Mouse (Mus musculus) midbrain, embryonic 11.5 days (tissue): Measurements from ENCODE around the gene Dlg4. TPM values are rescaled to one million over a fixed set of nuclear protein-coding genes. Genes with fewer than 3 reads are reported as not detected.
A peak's percentile ranks its signal among the peaks of the same experiment; 100 is the strongest.

Experiments
- ATAC-seq: fragments of 200-750 bp; cut with Nextera tagmentation; 2 replicates; pipeline ENCODE4 v1.8.0; 2017; ENCODE audit warnings: moderate TSS enrichment, moderate library complexity; ENCODE audit not compliant: low FRiP score
- DNase-seq: peaks from one replicate; pipeline ENCODE4 v3.0.0; 2015; ENCODE audit warnings: low spot score; ENCODE audit errors: missing footprints
- H3K27ac ChIP-seq: fragments of 300-500 bp; sonication (generic); 2 replicates; pipeline ENCODE4 v1.5.1; 2014; ENCODE audit warnings: low read depth, low read length
- H3K27me3 ChIP-seq: fragments of 300-500 bp; sonication (generic); 2 replicates; pipeline ENCODE4 v1.6.1; 2014; ENCODE audit warnings: mild to moderate bottlenecking, low read length, moderate library complexity, mixed read lengths; ENCODE audit not compliant: control insufficient read depth, insufficient read depth
- H3K36me3 ChIP-seq: fragments of 300-500 bp; sonication (generic); 2 replicates; pipeline ENCODE4 v1.6.1; 2014; ENCODE audit warnings: mild to moderate bottlenecking, low read length, moderate library complexity, mixed read lengths; ENCODE audit not compliant: control insufficient read depth, insufficient read depth
- H3K4me1 ChIP-seq: fragments of 300-500 bp; sonication (generic); 2 replicates; pipeline ENCODE4 v1.6.1; 2014; ENCODE audit warnings: low read length; ENCODE audit not compliant: control insufficient read depth, insufficient read depth
- H3K4me2 ChIP-seq: fragments of 300-500 bp; sonication (generic); 2 replicates; pipeline ENCODE4 v1.6.1; 2014; ENCODE audit warnings: mild to moderate bottlenecking, moderate library complexity
- H3K4me3 ChIP-seq: fragments of 300-500 bp; sonication (generic); 2 replicates; pipeline ENCODE4 v1.5.1; 2014; ENCODE audit warnings: low read depth, low read length
- H3K9ac ChIP-seq: fragments of 300-500 bp; sonication (generic); 2 replicates; pipeline ENCODE4 v1.6.1; 2014; ENCODE audit warnings: low read length
- H3K9me3 ChIP-seq: fragments of 300-500 bp; sonication (generic); 2 replicates; pipeline ENCODE4 v1.6.1; 2016; ENCODE audit warnings: low read length; ENCODE audit not compliant: control insufficient read depth
- WGBS: fragments of 180-500 bp; shearing (Covaris S2); extraction: QIAGEN DNeasy Blood & Tissue Kit; methylation state at CpG from one replicate; pipeline ENCODE4 v1.1.7; 2014; 5-methylcytosine and 5-hydroxymethylcytosine counted together
- polyA plus RNA-seq: library from polyadenylated mRNA; unstranded; fragments of >200 nt; fragmentation: Nextera tagmentation; extraction: Ambion mirVana; gene quantifications from 2 replicates; pipeline ENCODE4 v1.2.1, GENCODE M21; 2014

The Dlg4 gene
- polyA plus RNA-seq, 1 experiment from 2014 or later, result 15.2 TPM

GRCm38 (mm10) chr11:70049816-70050215 lies 33.1 kb downstream of the Dlg4 start:
- Histone ChIP-seq H3K9ac (no peak overlapping the region), H3K27ac (no peak overlapping the region), H3K4me3 (no peak overlapping the region), H3K27me3 (no peaks in the 10 kb centered on the region), H3K36me3 (0 out of 2 replicates have a peak, but pooled peaks cover under 1% of the 10 kb centered on the region), H3K4me1 (no peaks in the 10 kb centered on the region; the same call in 1 of the 2 replicates), H3K9me3 (no peaks in the 10 kb centered on the region), H3K4me2 (no peak overlapping the region)
- DNase-seq, result peak; percentile 69
- ATAC-seq, result no peak
- 56% methylated on average over 10 of the region's 10 CpGs for WGBS

DNA sequence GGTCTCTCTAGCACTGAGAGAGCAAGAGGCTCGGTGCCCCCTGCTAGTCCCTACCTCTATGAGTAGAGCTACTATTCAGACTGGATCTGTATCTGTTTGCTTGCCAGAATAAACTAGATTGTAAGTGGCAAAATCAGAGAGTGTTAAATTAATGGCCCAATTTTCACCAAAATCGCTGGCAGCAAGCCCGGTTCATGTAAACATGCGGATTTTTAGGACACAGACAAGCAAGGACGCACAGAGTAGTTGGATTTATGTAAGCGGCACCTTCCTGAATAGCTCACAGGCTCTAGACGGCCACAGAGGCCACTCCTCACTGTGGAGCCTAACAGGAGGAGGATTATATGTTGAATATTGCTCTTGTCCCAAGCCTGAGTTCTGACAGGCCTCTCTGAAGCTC lies 36.4 kb downstream of the Dlg4 start:
- ATAC-seq (no peak), DNase-seq (peak; percentile 49)
- Histone ChIP-seq H3K27ac (no peak overlapping the region), H3K4me2 (no peak overlapping the region), H3K36me3 (no peaks in the 10 kb centered on the region), H3K9ac (peak overlapping the region; percentile 20; the same call in 1 of the 2 replicates), H3K27me3 (no peaks in the 10 kb centered on the region), H3K9me3 (no peaks in the 10 kb centered on the region), H3K4me3 (no peak overlapping the region), H3K4me1 (0 out of 2 replicates have a peak, but pooled peaks cover 3% of the 10 kb centered on the region)
- 81% methylated on average over 7 of the region's 7 CpGs for WGBS

- DNase-seq, result no peak
- H3K27ac ChIP-seq, result no peak within 1 kb of the TSS
- ATAC-seq, result no peak
- no peaks in the 10 kb centered on the region for H3K36me3 ChIP-seq
- no peaks in the 10 kb centered on the region for H3K27me3 ChIP-seq
- no peak within 1 kb of the TSS for H3K4me2 ChIP-seq
- no peaks in the 10 kb centered on the region for H3K9me3 ChIP-seq
- peak within 1 kb of the TSS; percentile 20; the same call in 1 of the 2 replicates for H3K9ac ChIP-seq
- 85% methylated on average over 10 of the region's 10 CpGs for WGBS
- H3K4me3 ChIP-seq, result no peak within 1 kb of the TSS
- 0 out of 2 replicates have a peak, but pooled peaks cover 3% of the 10 kb centered on the region for H3K4me1 ChIP-seq
These were observed 37.3 kb downstream of the Dlg4 start, which contains the start of gene Asgr1 for GRCm38 (mm10) chr11:70053898-70054570. Gene Asgr1 (plus strand): TSS chr11:70054085.

GRCm38 (mm10) chr11:70055618-70056214 lies 39.0 kb downstream of the Dlg4 start:
- ATAC-seq, result peak; percentile 24; the same call in 1 of the 2 replicates
- 25% methylated on average over 18 of the region's 18 CpGs for WGBS

GRCm38 (mm10) chr11:70057805-70058204 lies 41.1 kb downstream of the Dlg4 start:
- Histone ChIP-seq H3K27me3 (no peaks in the 10 kb centered on the region), H3K9ac (no peak overlapping the region), H3K4me3 (no peak overlapping the region), H3K4me1 (0 out of 2 replicates have a peak, but pooled peaks cover 3% of the 10 kb centered on the region), H3K4me2 (no peak overlapping the region), H3K27ac (no peak overlapping the region), H3K9me3 (no peaks in the 10 kb centered on the region), H3K36me3 (no peaks in the 10 kb centered on the region)
- ATAC-seq, result no peak
- no peak for DNase-seq
- WGBS, result 81% methylated on average over 9 of the region's 9 CpGs

More at GRCm38 (mm10) chr11:70055618-70056214, 39.0 kb downstream of the Dlg4 start:
- Histone ChIP-seq H3K4me2 (peak overlapping the region; percentile 14; the same call in 1 of the 2 replicates), H3K27me3 (no peaks in the 10 kb centered on the region), H3K9ac (no peak overlapping the region), H3K27ac (no peak overlapping the region), H3K9me3 (no peaks in the 10 kb centered on the region), H3K4me3 (no peak overlapping the region), H3K36me3 (no peaks in the 10 kb centered on the region), H3K4me1 (0 out of 2 replicates have a peak, but pooled peaks cover 3% of the 10 kb centered on the region)
- peak; percentile 99 for DNase-seq

DNA sequence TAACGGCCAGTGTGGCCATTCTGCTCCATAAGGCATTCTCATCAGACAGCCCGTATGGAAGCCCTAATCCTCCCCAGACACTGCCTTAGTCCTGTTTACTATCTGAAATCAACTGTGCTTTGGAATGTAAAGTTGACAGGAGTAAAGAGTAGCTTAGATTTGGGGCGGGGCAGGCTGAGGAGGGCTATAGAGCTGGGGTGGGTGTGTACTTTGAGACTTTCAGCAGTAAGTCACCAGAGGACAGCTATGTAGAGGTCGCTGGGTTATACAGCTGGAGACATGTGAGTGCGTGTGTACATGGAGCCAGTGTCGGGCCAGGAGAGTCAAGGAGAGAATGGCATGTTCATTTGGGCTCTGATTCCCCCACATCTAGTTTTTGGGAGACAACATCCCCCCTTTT lies 43.2 kb downstream of the Dlg4 start:
- ATAC-seq (no peak), DNase-seq (no peak)
- Histone ChIP-seq H3K4me2 (no peak overlapping the region), H3K9me3 (no peaks in the 10 kb centered on the region), H3K4me3 (no peak overlapping the region), H3K27me3 (no peaks in the 10 kb centered on the region), H3K36me3 (no peaks in the 10 kb centered on the region), H3K9ac (no peak overlapping the region), H3K4me1 (0 out of 2 replicates have a peak, but pooled peaks cover 3% of the 10 kb centered on the region), H3K27ac (no peak overlapping the region)
- WGBS, result 65% methylated on average over 6 of the region's 6 CpGs

GRCm38 (mm10) chr11:70063053-70063452 lies 46.3 kb downstream of the Dlg4 start:
- H3K4me1 ChIP-seq, result no peaks in the 10 kb centered on the region
- ATAC-seq (no peak), DNase-seq (peak; percentile 17)
- H3K27me3 ChIP-seq, result no peaks in the 10 kb centered on the region
- H3K27ac ChIP-seq, result no peak overlapping the region
- H3K36me3 ChIP-seq, result no peaks in the 10 kb centered on the region
- H3K9me3 ChIP-seq, result no peaks in the 10 kb centered on the region
- no peak overlapping the region for H3K4me3 ChIP-seq
- no peak overlapping the region for H3K9ac ChIP-seq
- WGBS, result 67% methylated on average over 3 of the region's 3 CpGs
- no peak overlapping the region for H3K4me2 ChIP-seq

DNA sequence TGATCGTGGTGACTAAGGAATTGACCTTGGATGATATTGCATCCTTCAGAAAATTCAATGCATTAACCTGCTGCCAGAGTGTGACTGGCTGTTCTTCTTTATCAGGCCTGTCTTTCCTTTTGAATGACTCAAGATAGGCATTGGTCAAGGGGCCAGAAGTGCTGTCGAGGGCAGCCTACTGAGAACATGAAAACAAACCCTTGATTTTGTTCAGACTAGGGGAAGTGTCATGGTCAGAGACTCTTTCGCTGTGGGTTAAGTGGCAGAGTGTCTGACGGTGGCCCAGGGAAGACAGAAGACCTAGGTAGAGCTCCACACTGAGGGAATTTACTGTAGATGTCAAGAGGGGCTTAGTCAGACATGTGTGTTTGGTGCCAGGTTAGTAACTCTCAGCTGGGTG lies 50.0 kb downstream of the Dlg4 start:
- no peaks in the 10 kb centered on the region for H3K27me3 ChIP-seq
- H3K9ac ChIP-seq, result no peak overlapping the region
- H3K27ac ChIP-seq, result no peak overlapping the region
- WGBS, result 87% methylated on average over 4 of the region's 4 CpGs
- ATAC-seq (no peak), DNase-seq (peak; percentile 77)
- H3K4me1 ChIP-seq, result no peaks in the 10 kb centered on the region
- no peaks in the 10 kb centered on the region for H3K36me3 ChIP-seq
- H3K9me3 ChIP-seq, result no peaks in the 10 kb centered on the region
- no peak overlapping the region for H3K4me2 ChIP-seq
- no peak overlapping the region for H3K4me3 ChIP-seq

GRCm38 (mm10) chr11:70068245-70068644 lies 51.5 kb downstream of the Dlg4 start:
- Histone ChIP-seq H3K27ac (no peak overlapping the region), H3K9me3 (no peaks in the 10 kb centered on the region), H3K9ac (no peak overlapping the region), H3K4me3 (no peak overlapping the region), H3K36me3 (no peaks in the 10 kb centered on the region), H3K27me3 (no peaks in the 10 kb centered on the region), H3K4me1 (no peaks in the 10 kb centered on the region), H3K4me2 (no peak overlapping the region)
- WGBS, result 34% methylated on average over 3 of the region's 3 CpGs
- ATAC-seq (no peak), DNase-seq (no peak)
